Mouse (Mus musculus) liver, embryonic 13.5 days (tissue): ENCODE measurements around the gene Fyco1. TPM values are rescaled to one million over a fixed set of nuclear protein-coding genes. Genes with fewer than 3 reads are reported as not detected.

Experiments used
- ATAC-seq: fragments of 200-750 bp; cut with Nextera tagmentation; 2 replicates; pipeline ENCODE4 v1.8.0; 2017; ENCODE audit warnings: low read depth, mild to moderate bottlenecking, moderate number of reproducible peaks, moderate library complexity
- DNase-seq: peaks from one replicate; pipeline ENCODE4 v3.0.0; 2022
- H3K27ac ChIP-seq: fragments of 300-500 bp; sonication (generic); 2 replicates; pipeline ENCODE4 v1.5.1; 2015; ENCODE audit warnings: moderate library complexity, mild to moderate bottlenecking, inconsistent platforms
- H3K27me3 ChIP-seq: fragments of 300-500 bp; sonication (generic); 2 replicates; pipeline ENCODE4 v1.6.1; 2015; ENCODE audit warnings: mild to moderate bottlenecking, inconsistent platforms
- H3K36me3 ChIP-seq: fragments of 300-500 bp; sonication (generic); 2 replicates; pipeline ENCODE4 v1.6.1; 2015; ENCODE audit warnings: mild to moderate bottlenecking, inconsistent platforms
- H3K4me1 ChIP-seq: fragments of 300-500 bp; sonication (generic); replicated peaks from 2 replicates; pipeline ENCODE4 v1.6.1; 2015; ENCODE audit warnings: inconsistent platforms
- H3K4me2 ChIP-seq: fragments of 300-500 bp; sonication (generic); 2 replicates; pipeline ENCODE4 v1.6.1; 2015; ENCODE audit warnings: inconsistent platforms, mild to moderate bottlenecking, moderate library complexity
- H3K4me3 ChIP-seq: fragments of 300-500 bp; sonication (generic); replicated peaks from 2 replicates; pipeline ENCODE4 v1.5.1; 2015; ENCODE audit warnings: mild to moderate bottlenecking, inconsistent platforms
- H3K9ac ChIP-seq: fragments of 300-500 bp; sonication (generic); 2 replicates; pipeline ENCODE4 v1.6.1; 2015; ENCODE audit warnings: mild to moderate bottlenecking, inconsistent platforms
- H3K9me3 ChIP-seq: fragments of 300-500 bp; sonication (generic); replicated peaks from 2 replicates; pipeline ENCODE4 v1.6.1; 2016; ENCODE audit warnings: inconsistent platforms
- WGBS: fragments of 180-500 bp; shearing (Covaris S2); methylation state at CpG from one replicate; pipeline ENCODE4 v1.1.7; 2015; ENCODE audit not compliant: insufficient replicate concordance; 5-methylcytosine and 5-hydroxymethylcytosine counted together
- polyA plus RNA-seq: library from polyadenylated mRNA; unstranded; fragments of >200 nt; fragmentation: Nextera tagmentation; extraction: Ambion mirVana; gene quantifications from 2 replicates; pipeline ENCODE4 v1.2.1, GENCODE M21; 2015

Fyco1 gene
- polyA plus RNA-seq, 1 experiment from 2014 or later = 3.4 TPM

DNA sequence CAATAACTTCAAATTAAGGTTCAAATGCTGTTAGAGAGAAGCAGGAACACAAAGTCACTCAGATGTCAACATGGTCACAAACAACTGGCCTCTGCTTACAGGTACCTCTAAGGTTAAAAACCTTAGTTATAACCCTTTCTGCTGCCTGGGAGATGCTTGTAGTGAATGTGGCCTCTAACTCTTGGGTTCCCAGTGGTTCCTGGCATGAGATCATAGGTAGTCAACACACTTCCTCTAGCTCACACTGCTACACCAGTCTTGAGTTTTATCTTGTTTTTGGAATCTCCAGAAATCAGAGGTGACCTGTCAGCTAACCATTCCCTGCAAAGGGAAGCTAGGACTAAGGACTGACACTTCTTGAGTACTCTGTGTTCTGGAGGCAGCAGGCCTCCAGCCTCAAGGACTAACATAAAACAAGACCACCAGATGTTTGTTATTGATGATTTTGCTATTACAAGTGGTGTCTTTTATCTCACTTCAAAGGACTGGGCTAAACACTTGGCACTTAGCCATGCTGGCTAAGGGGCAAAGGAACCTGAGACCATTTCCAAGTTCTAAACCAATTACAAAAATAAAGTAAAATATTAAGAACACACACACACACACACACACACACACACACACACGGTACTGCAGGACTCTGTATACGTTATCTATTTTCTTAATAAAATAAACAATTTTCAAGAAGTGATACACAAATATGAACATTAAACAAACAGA lies 1.6 kb downstream of the Fyco1 start:
- ATAC-seq (no peak), DNase-seq (no peak)
- Histone ChIP-seq H3K4me1 (peaks cover 56% of the 10 kb centered on the region), H3K4me3 (peak overlapping the region; percentile 92), H3K9me3 (no peaks in the 10 kb centered on the region), H3K27me3 (no peaks in the 10 kb centered on the region), H3K27ac (peak overlapping the region; percentile 89), H3K9ac (peak overlapping the region; percentile 92), H3K36me3 (no peaks in the 10 kb centered on the region), H3K4me2 (peak overlapping the region; percentile 91)
- 70% methylated on average over 2 of the region's 2 CpGs for WGBS

DNA sequence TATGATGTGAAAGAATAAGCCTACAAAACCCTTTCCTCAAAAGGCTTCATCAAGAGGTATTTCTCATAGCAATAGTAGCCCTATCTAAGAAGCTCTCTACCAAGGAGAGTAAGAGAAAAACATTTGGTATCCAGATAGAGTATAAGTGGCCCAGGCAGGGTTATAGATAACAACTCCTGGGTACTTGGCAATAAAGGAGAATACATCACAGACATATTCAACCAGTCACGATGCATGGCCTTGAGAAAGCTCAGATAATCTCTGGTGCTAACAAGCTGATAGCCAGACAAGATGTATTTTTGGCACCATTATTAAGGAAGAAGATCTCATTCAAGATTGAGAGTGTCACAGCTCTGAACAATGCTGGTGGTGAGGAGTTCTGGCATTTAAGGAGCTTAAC lies 5.2 kb downstream of the Fyco1 start:
- WGBS = 16% methylated on average over 1 of the region's 1 CpGs

DNA sequence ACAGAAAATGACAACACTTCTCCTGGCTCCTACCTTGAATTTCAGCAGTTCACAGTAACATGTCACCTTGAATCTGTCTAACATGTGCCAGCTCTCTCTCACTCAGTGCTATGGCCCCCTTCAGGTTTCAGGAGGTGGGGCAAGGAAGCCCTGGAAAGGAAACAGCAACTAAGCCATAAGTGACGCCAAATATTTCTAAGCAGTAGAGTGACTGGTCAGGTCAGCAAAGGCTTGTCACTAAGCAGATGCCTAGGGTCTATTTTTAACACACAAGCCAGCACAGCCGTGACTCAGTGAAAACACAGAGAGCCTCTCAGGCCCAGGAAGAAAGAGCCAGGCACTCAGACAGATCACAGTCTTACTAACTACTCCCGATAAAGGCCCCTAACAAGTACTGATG lies 6.6 kb downstream of the Fyco1 start:
- DNase-seq = peak; percentile 43
- no peaks in the 10 kb centered on the region for H3K27me3 ChIP-seq
- H3K4me3 ChIP-seq = no peak overlapping the region
- 15% methylated on average over 3 of the region's 3 CpGs for WGBS
- H3K27ac ChIP-seq = peak overlapping the region; percentile 69
- H3K4me2 ChIP-seq = peak overlapping the region; percentile 16; the same call in 1 of the 2 replicates
- ATAC-seq = peak; percentile 74
- peaks cover 14% of the 10 kb centered on the region for H3K36me3 ChIP-seq
- H3K9ac ChIP-seq = peak overlapping the region; percentile 30
- no peaks in the 10 kb centered on the region for H3K9me3 ChIP-seq
- H3K4me1 ChIP-seq = peaks cover 54% of the 10 kb centered on the region

More for the DNA sequence above, 5.2 kb downstream of the Fyco1 start:
- Histone ChIP-seq H3K9me3 (no peaks in the 10 kb centered on the region), H3K27me3 (no peaks in the 10 kb centered on the region), H3K27ac (peak overlapping the region; percentile 71), H3K9ac (no peak overlapping the region), H3K36me3 (peaks cover 11% of the 10 kb centered on the region; the same call in 1 of the 2 replicates), H3K4me3 (no peak overlapping the region), H3K4me2 (peak overlapping the region; percentile 38; the same call in 1 of the 2 replicates), H3K4me1 (peaks cover 64% of the 10 kb centered on the region)
- DNase-seq (peak; percentile 26), ATAC-seq (peak; percentile 70)

DNA sequence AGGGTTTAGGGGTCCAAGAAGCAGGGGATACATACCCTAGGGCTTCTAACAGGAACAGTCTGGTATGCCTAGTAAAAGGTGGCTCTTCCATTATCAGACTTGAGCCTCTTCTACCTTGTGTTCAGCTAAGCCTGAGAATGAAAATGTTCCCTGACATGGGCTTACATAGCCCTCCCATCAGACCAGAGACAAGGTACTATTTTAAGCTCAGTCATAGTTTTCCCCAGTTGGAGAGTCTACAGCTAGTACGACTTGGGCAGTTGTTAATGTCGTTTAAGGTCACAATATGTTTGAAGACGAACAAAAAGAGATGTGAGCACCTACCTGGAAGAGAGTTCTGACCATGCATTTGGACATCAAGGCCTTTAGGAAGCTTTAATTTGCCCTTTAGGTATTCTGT lies 7.2 kb downstream of the Fyco1 start:
- Histone ChIP-seq H3K9me3 (no peaks in the 10 kb centered on the region), H3K9ac (no peak overlapping the region), H3K36me3 (peaks cover 19% of the 10 kb centered on the region), H3K27ac (peak overlapping the region; percentile 69; the same call in 1 of the 2 replicates), H3K4me1 (peaks cover 47% of the 10 kb centered on the region), H3K27me3 (no peaks in the 10 kb centered on the region), H3K4me3 (no peak overlapping the region), H3K4me2 (no peak overlapping the region)
- DNase-seq = no peak
- ATAC-seq = no peak
- 63% methylated on average over 3 of the region's 3 CpGs for WGBS

DNA sequence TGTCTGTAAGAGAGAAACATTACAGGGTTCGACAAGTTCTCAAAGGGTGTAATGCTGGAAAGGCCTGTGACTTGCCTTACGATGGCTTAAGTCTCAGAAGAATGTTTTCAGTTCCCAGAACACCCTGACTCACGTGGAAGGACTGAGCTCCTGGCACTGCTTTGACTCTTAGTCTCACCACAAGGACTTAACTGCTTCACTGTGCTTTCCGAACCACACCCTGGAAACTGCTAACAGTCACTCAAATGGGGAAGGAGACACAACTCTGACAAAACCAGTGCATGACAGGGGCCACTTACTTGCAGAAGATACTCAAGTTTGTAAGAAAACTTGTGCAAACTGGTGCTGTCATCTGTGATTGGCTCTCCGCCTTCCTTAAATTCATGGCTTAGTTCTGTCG lies 11.5 kb downstream of the Fyco1 start:
- Histone ChIP-seq H3K9me3 (no peaks in the 10 kb centered on the region), H3K27ac (no peak overlapping the region), H3K4me1 (peaks cover 12% of the 10 kb centered on the region), H3K9ac (no peak overlapping the region), H3K36me3 (peaks cover 50% of the 10 kb centered on the region), H3K4me2 (no peak overlapping the region), H3K4me3 (no peak overlapping the region), H3K27me3 (no peaks in the 10 kb centered on the region)
- DNase-seq = no peak
- ATAC-seq = no peak
- 75% methylated on average over 6 of the region's 6 CpGs for WGBS

DNA sequence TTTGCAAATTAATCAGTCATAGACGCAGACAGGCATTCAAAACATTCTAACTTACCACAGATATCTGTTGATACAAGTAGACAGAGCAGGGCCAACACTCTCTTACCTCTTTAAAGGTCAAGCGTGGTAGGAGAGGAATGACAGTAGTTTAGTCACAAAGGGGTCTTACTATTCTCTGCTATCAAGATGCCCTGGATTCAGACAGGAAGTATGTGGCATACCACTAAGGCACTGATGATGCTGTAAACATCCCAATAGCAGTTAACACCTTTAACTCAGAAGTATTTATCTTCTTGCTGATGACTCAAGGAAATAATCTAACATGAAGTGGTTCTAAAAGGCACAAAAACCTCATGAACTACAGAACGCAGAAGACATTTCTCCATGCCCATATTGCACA lies 15.8 kb downstream of the Fyco1 start:
- Histone ChIP-seq H3K36me3 (peaks cover 57% of the 10 kb centered on the region), H3K9me3 (no peaks in the 10 kb centered on the region), H3K4me2 (no peak overlapping the region), H3K27ac (no peak overlapping the region), H3K27me3 (no peaks in the 10 kb centered on the region), H3K4me3 (no peak overlapping the region), H3K9ac (no peak overlapping the region), H3K4me1 (no peaks in the 10 kb centered on the region)
- whole genome bisulfite sequencing = 72% methylated on average over 3 of the region's 3 CpGs
- no peak for DNase-seq
- no peak for ATAC-seq

DNA sequence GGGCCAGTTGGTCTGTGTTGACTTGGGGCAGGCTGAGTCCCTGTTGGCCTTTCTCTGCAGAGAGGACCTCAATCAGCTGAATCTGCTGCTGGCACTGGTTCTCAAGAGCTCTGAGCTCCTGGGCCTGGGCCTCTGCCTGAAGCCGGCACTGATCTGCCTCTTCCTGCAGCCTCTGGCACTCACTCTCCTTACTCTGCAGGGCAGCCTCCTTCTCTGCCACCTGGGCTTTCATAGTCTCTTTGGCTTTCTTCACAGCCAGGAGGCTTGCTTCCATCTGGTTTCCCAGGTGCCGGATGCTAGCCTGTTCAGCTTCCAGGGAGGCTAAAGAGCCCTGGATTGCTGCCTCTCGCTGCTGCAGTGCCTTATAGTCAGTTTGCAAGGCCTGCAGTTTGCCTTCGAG lies 22.8 kb downstream of the Fyco1 start:
- Histone ChIP-seq H3K36me3 (peaks cover 67% of the 10 kb centered on the region), H3K27me3 (no peaks in the 10 kb centered on the region), H3K4me3 (no peak overlapping the region), H3K9ac (no peak overlapping the region), H3K4me2 (no peak overlapping the region), H3K9me3 (no peaks in the 10 kb centered on the region), H3K27ac (no peak overlapping the region), H3K4me1 (no peaks in the 10 kb centered on the region)
- ATAC-seq (no peak), DNase-seq (no peak)
- WGBS = 87% methylated on average over 4 of the region's 4 CpGs

DNA sequence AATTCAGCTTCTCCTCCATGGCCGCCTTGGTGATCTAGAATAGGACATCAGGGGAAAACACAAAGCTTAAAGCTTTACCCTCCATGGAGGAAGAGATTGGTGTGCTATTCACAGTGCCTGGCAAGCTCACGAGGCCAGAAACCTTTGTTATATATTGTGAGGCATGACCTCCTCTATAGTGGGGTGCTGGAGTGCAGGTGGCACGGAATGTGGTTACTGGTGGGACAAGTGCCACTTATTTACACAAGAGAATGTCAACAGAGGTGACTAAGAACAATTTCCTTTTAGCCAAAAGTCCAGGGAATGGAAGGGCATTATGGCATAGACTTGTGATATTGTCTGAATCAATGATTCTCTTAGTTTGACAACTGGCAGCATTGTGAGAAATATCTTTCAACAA lies 25.1 kb downstream of the Fyco1 start:
- no peak overlapping the region for H3K4me3 ChIP-seq
- H3K27ac ChIP-seq = no peak overlapping the region
- 75% methylated on average over 3 of the region's 3 CpGs for WGBS
- no peak for ATAC-seq
- H3K9me3 ChIP-seq = no peaks in the 10 kb centered on the region
- no peak overlapping the region for H3K4me2 ChIP-seq
- no peaks in the 10 kb centered on the region for H3K4me1 ChIP-seq
- H3K27me3 ChIP-seq = no peaks in the 10 kb centered on the region
- H3K36me3 ChIP-seq = peaks cover 85% of the 10 kb centered on the region
- DNase-seq = no peak
- no peak overlapping the region for H3K9ac ChIP-seq

DNA sequence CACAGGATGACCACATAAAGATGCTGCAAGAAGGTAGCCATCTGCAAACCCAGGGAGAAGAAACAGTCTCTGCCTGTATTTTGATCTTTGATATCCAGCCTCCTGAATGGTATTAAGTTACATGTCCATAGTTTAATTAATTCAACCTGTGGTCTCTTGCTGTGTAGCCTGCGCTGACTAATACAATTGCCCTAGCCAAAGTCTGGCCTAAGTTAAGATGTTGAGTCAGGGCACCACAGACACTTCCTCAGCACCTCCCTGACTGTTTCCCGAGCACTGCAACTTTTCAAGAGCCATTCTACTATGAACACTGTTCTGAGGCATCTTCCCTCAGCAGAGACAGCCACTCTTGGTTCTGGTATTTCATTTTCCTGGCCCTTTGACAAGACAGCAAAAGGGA lies 33.1 kb downstream of the Fyco1 start:
- Histone ChIP-seq H3K27ac (no peak overlapping the region), H3K36me3 (peaks cover 67% of the 10 kb centered on the region), H3K4me1 (no peaks in the 10 kb centered on the region), H3K27me3 (no peaks in the 10 kb centered on the region), H3K9ac (no peak overlapping the region), H3K9me3 (no peaks in the 10 kb centered on the region), H3K4me3 (no peak overlapping the region), H3K4me2 (no peak overlapping the region)
- no peak for DNase-seq
- ATAC-seq = no peak
- WGBS = 70% methylated on average over 2 of the region's 2 CpGs

DNA sequence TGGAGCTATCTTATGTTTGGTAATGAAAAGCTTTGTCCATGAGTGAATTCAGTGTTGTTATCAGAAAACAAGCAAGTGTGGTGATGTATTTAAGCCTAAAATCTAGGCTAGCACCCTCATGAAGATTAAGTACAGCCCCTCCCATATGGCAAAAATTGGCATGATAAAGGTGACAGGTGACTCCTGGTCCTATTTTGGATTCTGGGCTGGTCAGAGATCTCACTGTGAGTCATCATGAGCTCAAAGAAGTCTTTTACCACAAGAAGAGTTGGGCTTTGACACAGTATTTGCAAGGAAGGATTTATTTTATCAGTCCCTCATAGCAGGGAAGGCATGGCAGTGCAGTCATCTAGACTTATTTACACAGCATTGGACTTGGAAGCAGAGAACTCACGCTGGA lies 35.7 kb downstream of the Fyco1 start:
- no peak overlapping the region for H3K4me2 ChIP-seq
- no peaks in the 10 kb centered on the region for H3K27me3 ChIP-seq
- 77% methylated on average over 1 of the region's 1 CpGs for WGBS
- DNase-seq (no peak), ATAC-seq (no peak)
- H3K36me3 ChIP-seq = peaks cover 52% of the 10 kb centered on the region
- no peaks in the 10 kb centered on the region for H3K9me3 ChIP-seq
- H3K4me3 ChIP-seq = no peak overlapping the region
- no peaks in the 10 kb centered on the region for H3K4me1 ChIP-seq
- H3K27ac ChIP-seq = no peak overlapping the region
- H3K9ac ChIP-seq = no peak overlapping the region

DNA sequence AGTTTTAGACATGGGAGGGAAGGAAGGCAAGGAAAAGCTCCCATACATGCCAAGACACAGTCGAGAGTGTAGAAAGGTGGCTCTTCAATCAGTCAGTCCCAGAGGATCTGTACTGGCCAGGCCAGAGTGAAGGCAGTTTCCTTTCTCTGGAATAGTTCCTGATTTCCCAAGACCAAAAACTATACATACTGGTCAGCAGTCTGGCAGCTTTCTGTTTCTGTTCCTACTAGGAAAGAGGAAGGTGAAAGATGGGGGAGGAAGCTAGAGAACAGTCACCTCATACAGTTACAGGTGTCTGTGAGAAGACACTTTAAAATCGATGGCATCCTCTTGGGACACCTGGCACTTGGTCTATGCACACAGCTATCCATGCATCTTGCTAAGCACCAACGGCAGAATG lies 36.3 kb downstream of the Fyco1 start:
- no peak overlapping the region for H3K4me2 ChIP-seq
- no peaks in the 10 kb centered on the region for H3K27me3 ChIP-seq
- no peak overlapping the region for H3K27ac ChIP-seq
- no peaks in the 10 kb centered on the region for H3K4me1 ChIP-seq
- 58% methylated on average over 3 of the region's 3 CpGs for WGBS
- H3K9me3 ChIP-seq = no peaks in the 10 kb centered on the region
- H3K36me3 ChIP-seq = peaks cover 51% of the 10 kb centered on the region
- no peak overlapping the region for H3K9ac ChIP-seq
- DNase-seq (no peak), ATAC-seq (no peak)
- no peak overlapping the region for H3K4me3 ChIP-seq

DNA sequence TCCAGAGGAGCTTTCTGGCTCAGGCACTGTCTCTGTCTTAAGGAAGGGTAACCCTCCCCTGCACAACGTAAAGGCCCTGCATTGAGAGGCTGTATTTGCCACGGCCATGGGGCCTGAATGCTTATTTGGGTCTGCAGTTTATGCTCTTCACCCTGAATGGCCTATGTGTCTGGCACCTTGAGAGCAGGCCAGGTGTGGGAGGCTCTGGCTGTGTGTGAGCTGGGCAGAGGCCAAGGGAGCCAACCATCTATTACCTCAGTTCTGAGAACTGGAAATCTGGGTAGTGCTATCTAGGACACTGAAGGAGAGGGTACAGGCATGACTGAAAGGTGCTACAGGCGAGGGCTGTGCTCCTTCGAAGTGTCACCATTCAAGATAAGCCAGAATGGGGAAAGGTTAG lies 36.9 kb downstream of the Fyco1 start:
- ATAC-seq (no peak), DNase-seq (no peak)
- WGBS = 67% methylated on average over 4 of the region's 4 CpGs
- Histone ChIP-seq H3K9me3 (no peaks in the 10 kb centered on the region), H3K4me1 (no peaks in the 10 kb centered on the region), H3K9ac (no peak overlapping the region), H3K27ac (no peak overlapping the region), H3K4me2 (no peak overlapping the region), H3K4me3 (no peak overlapping the region), H3K36me3 (peaks cover 56% of the 10 kb centered on the region), H3K27me3 (no peaks in the 10 kb centered on the region)
